Mouse (Mus musculus) kidney, adult 9 months (tissue): ENCODE measurements around the gene Gm11444.
A peak's percentile ranks its signal among the peaks of the same experiment; 100 is the strongest.

Experiments
- DNase-seq: peaks from one replicate; pipeline ENCODE4 v3.0.0; 2022

Gm11444 gene

GRCm38 (mm10) chr11:85857997-85858698 is 8.0 kb upstream of the Gm11444 start:
- no peak for DNase-seq

- DNase-seq: no peak
Measured at GRCm38 (mm10) chr11:85850758-85851157, 625 bp upstream of the Gm11444 start.

GRCm38 (mm10) chr11:85849037-85849436 is 1.1 kb downstream of the Gm11444 start:
- DNase-seq: peak; percentile 87

GRCm38 (mm10) chr11:85846509-85846908 is 3.6 kb downstream of the Gm11444 start:
- peak; percentile 60 for DNase-seq

- peak; percentile 70 for DNase-seq
Measured at GRCm38 (mm10) chr11:85845921-85846320, 4.2 kb downstream of the Gm11444 start.

- DNase-seq: peak; percentile 84
Measured at GRCm38 (mm10) chr11:85844971-85845370, 5.2 kb downstream of the Gm11444 start.

- DNase-seq: peak; percentile 93
Measured at GRCm38 (mm10) chr11:85844144-85844965, 5.8 kb downstream of the Gm11444 start.

GRCm38 (mm10) chr11:85843347-85843692 is 6.8 kb downstream of the Gm11444 start:
- peak; percentile 80 for DNase-seq

- DNase-seq: peak; percentile 39
Measured at GRCm38 (mm10) chr11:85842596-85843346, 7.4 kb downstream of the Gm11444 start.

GRCm38 (mm10) chr11:85841980-85842379 is 8.2 kb downstream of the Gm11444 start:
- peak; percentile 60 for DNase-seq

GRCm38 (mm10) chr11:85841211-85841681 is 8.9 kb downstream of the Gm11444 start:
- peak; percentile 38 for DNase-seq

GRCm38 (mm10) chr11:85840803-85841145 is 9.4 kb downstream of the Gm11444 start:
- no peak for DNase-seq

GRCm38 (mm10) chr11:85840031-85840802 is 9.9 kb downstream of the Gm11444 start:
- DNase-seq: no peak

GRCm38 (mm10) chr11:85839258-85840030 is 10.7 kb downstream of the Gm11444 start:
- no peak for DNase-seq

- DNase-seq: no peak
Measured at GRCm38 (mm10) chr11:85838424-85839257, 11.5 kb downstream of the Gm11444 start.

- DNase-seq: no peak
Measured at GRCm38 (mm10) chr11:85837648-85838423, 12.3 kb downstream of the Gm11444 start.

GRCm38 (mm10) chr11:85837291-85837647 is 12.9 kb downstream of the Gm11444 start:
- no peak for DNase-seq

GRCm38 (mm10) chr11:85836523-85837290 is 13.4 kb downstream of the Gm11444 start:
- DNase-seq: peak; percentile 28
